Mouse (Mus musculus): ENCODE measurements around the gene Tulp4. TPM values are rescaled to one million over a fixed set of nuclear protein-coding genes. Genes with fewer than 3 reads are reported as not detected.

Tulp4 gene
- polyA plus RNA-seq, 1 experiment from 2014 or later = 93.3 TPM

- H3K27me3 ChIP-seq (ENCODE audit: insufficient read depth, low read length) = no peaks in the 10 kb centered on the region
- no peaks in the 10 kb centered on the region for H3K4me1 ChIP-seq (ENCODE audit: insufficient read depth)
- WGBS = 88% methylated on average over 4 of the region's 4 CpGs
- no peak overlapping the region for H3K4me3 ChIP-seq (ENCODE audit: low read depth, low read length)
- H3K4me2 ChIP-seq = no peak overlapping the region
- ATAC-seq (ENCODE audit: insufficient read depth) (no peak), DNase-seq (no peak)
- no peaks in the 10 kb centered on the region for H3K9me3 ChIP-seq (ENCODE audit: low read depth, low read length)
- no peak overlapping the region for H3K9ac ChIP-seq
- H3K36me3 ChIP-seq (ENCODE audit: insufficient read depth) = 0 out of 2 replicates have a peak, but pooled peaks cover 22% of the 10 kb centered on the region
- TF ChIP-seq CTCF (IDR thresholded peaks at IDR 0.05; ENCODE audit: low read depth) = no peak
- H3K27ac ChIP-seq (ENCODE audit: low read depth) = no peak overlapping the region
Observed at GRCm38 (mm10) chr17:6186651-6187050, 80.4 kb downstream of the Tulp4 start.

- Histone ChIP-seq H3K4me3 (ENCODE audit: low read depth, low read length) (no peak overlapping the region), H3K36me3 (ENCODE audit: insufficient read depth) (0 out of 2 replicates have a peak, but pooled peaks cover 23% of the 10 kb centered on the region), H3K4me1 (ENCODE audit: insufficient read depth) (no peaks in the 10 kb centered on the region), H3K4me2 (no peak overlapping the region), H3K9ac (no peak overlapping the region), H3K27ac (ENCODE audit: low read depth) (no peak overlapping the region), H3K27me3 (ENCODE audit: insufficient read depth, low read length) (no peaks in the 10 kb centered on the region), H3K9me3 (ENCODE audit: low read depth, low read length) (no peaks in the 10 kb centered on the region)
- DNase-seq (no peak), ATAC-seq (ENCODE audit: insufficient read depth) (no peak)
- TF ChIP-seq CTCF (IDR thresholded peaks at IDR 0.05; ENCODE audit: low read depth) = no peak
- 93% methylated on average over 8 of the region's 8 CpGs for WGBS
Observed at GRCm38 (mm10) chr17:6187183-6187582, 80.9 kb downstream of the Tulp4 start.

- DNase-seq = no peak
- H3K4me2 ChIP-seq = no peak overlapping the region
- 0 out of 2 replicates have a peak, but pooled peaks cover 28% of the 10 kb centered on the region for H3K36me3 ChIP-seq (ENCODE audit: insufficient read depth)
- H3K9me3 ChIP-seq (ENCODE audit: low read depth, low read length) = no peaks in the 10 kb centered on the region
- 79% methylated on average over 5 of the region's 5 CpGs for WGBS
- no peak for ATAC-seq (ENCODE audit: insufficient read depth)
- H3K27ac ChIP-seq (ENCODE audit: low read depth) = no peak overlapping the region
- no peaks in the 10 kb centered on the region for H3K4me1 ChIP-seq (ENCODE audit: insufficient read depth)
- no peak overlapping the region for H3K4me3 ChIP-seq (ENCODE audit: low read depth, low read length)
- no peak for TF ChIP-seq CTCF (IDR thresholded peaks at IDR 0.05; ENCODE audit: low read depth)
- no peak overlapping the region for H3K9ac ChIP-seq
- H3K27me3 ChIP-seq (ENCODE audit: insufficient read depth, low read length) = no peaks in the 10 kb centered on the region
Observed at GRCm38 (mm10) chr17:6189207-6189606, 83.0 kb downstream of the Tulp4 start.

- WGBS = 85% methylated on average over 6 of the region's 6 CpGs
- Histone ChIP-seq H3K4me1 (ENCODE audit: insufficient read depth) (no peaks in the 10 kb centered on the region), H3K27ac (ENCODE audit: low read depth) (no peak overlapping the region), H3K27me3 (ENCODE audit: insufficient read depth, low read length) (no peaks in the 10 kb centered on the region), H3K9me3 (ENCODE audit: low read depth, low read length) (no peaks in the 10 kb centered on the region), H3K36me3 (ENCODE audit: insufficient read depth) (peaks cover 12% of the 10 kb centered on the region; the same call in 1 of the 2 replicates), H3K4me2 (no peak overlapping the region), H3K9ac (no peak overlapping the region), H3K4me3 (ENCODE audit: low read depth, low read length) (no peak overlapping the region)
- no peak for TF ChIP-seq CTCF (IDR thresholded peaks at IDR 0.05; ENCODE audit: low read depth)
- ATAC-seq (ENCODE audit: insufficient read depth) (no peak), DNase-seq (no peak)
Observed at GRCm38 (mm10) chr17:6192275-6192674, 86.0 kb downstream of the Tulp4 start.

GRCm38 (mm10) chr17:6195390-6195789, 89.2 kb downstream of the Tulp4 start:
- H3K9me3 ChIP-seq (ENCODE audit: low read depth, low read length) = no peaks in the 10 kb centered on the region
- no peaks in the 10 kb centered on the region for H3K27me3 ChIP-seq (ENCODE audit: insufficient read depth, low read length)
- H3K36me3 ChIP-seq (ENCODE audit: insufficient read depth) = peaks cover 27% of the 10 kb centered on the region
- no peak for TF ChIP-seq CTCF (IDR thresholded peaks at IDR 0.05; ENCODE audit: low read depth)
- DNase-seq (no peak), ATAC-seq (ENCODE audit: insufficient read depth) (no peak)
- no peaks in the 10 kb centered on the region for H3K4me1 ChIP-seq (ENCODE audit: insufficient read depth)
- no peak overlapping the region for H3K27ac ChIP-seq (ENCODE audit: low read depth)
- WGBS = 90% methylated on average over 1 of the region's 1 CpGs
- H3K9ac ChIP-seq = no peak overlapping the region
- no peak overlapping the region for H3K4me2 ChIP-seq
- H3K4me3 ChIP-seq (ENCODE audit: low read depth, low read length) = no peak overlapping the region

GRCm38 (mm10) chr17:6197491-6197890, 91.3 kb downstream of the Tulp4 start:
- ATAC-seq (ENCODE audit: insufficient read depth) = no peak
- Histone ChIP-seq H3K27ac (ENCODE audit: low read depth) (no peak overlapping the region), H3K27me3 (ENCODE audit: insufficient read depth, low read length) (no peaks in the 10 kb centered on the region), H3K4me3 (ENCODE audit: low read depth, low read length) (no peak overlapping the region), H3K9me3 (ENCODE audit: low read depth, low read length) (no peaks in the 10 kb centered on the region), H3K9ac (no peak overlapping the region), H3K36me3 (ENCODE audit: insufficient read depth) (peaks cover 34% of the 10 kb centered on the region), H3K4me2 (no peak overlapping the region), H3K4me1 (ENCODE audit: insufficient read depth) (no peaks in the 10 kb centered on the region)
- no peak for TF ChIP-seq CTCF (IDR thresholded peaks at IDR 0.05; ENCODE audit: low read depth)
- DNase-seq = no peak
- WGBS = 75% methylated on average over 7 of the region's 7 CpGs

GRCm38 (mm10) chr17:6198670-6199069, 92.4 kb downstream of the Tulp4 start:
- H3K4me1 ChIP-seq (ENCODE audit: insufficient read depth) = no peaks in the 10 kb centered on the region
- no peaks in the 10 kb centered on the region for H3K9me3 ChIP-seq (ENCODE audit: low read depth, low read length)
- no peak overlapping the region for H3K9ac ChIP-seq
- no peak for DNase-seq
- H3K27ac ChIP-seq (ENCODE audit: low read depth) = no peak overlapping the region
- H3K4me2 ChIP-seq = no peak overlapping the region
- TF ChIP-seq CTCF (IDR thresholded peaks at IDR 0.05; ENCODE audit: low read depth) = no peak
- peaks cover 40% of the 10 kb centered on the region for H3K36me3 ChIP-seq (ENCODE audit: insufficient read depth)
- ATAC-seq (ENCODE audit: insufficient read depth) = no peak
- no peaks in the 10 kb centered on the region for H3K27me3 ChIP-seq (ENCODE audit: insufficient read depth, low read length)
- WGBS = 88% methylated on average over 6 of the region's 6 CpGs
- H3K4me3 ChIP-seq (ENCODE audit: low read depth, low read length) = no peak overlapping the region

GRCm38 (mm10) chr17:6199166-6199565, 92.9 kb downstream of the Tulp4 start:
- H3K4me2 ChIP-seq = no peak overlapping the region
- H3K9ac ChIP-seq = no peak overlapping the region
- 60% methylated on average over 4 of the region's 4 CpGs for WGBS
- H3K4me3 ChIP-seq (ENCODE audit: low read depth, low read length) = no peak overlapping the region
- no peaks in the 10 kb centered on the region for H3K4me1 ChIP-seq (ENCODE audit: insufficient read depth)
- ATAC-seq (ENCODE audit: insufficient read depth) (no peak), DNase-seq (no peak)
- H3K36me3 ChIP-seq (ENCODE audit: insufficient read depth) = peaks cover 40% of the 10 kb centered on the region
- H3K27me3 ChIP-seq (ENCODE audit: insufficient read depth, low read length) = no peaks in the 10 kb centered on the region
- no peak overlapping the region for H3K27ac ChIP-seq (ENCODE audit: low read depth)
- no peak for TF ChIP-seq CTCF (IDR thresholded peaks at IDR 0.05; ENCODE audit: low read depth)
- no peaks in the 10 kb centered on the region for H3K9me3 ChIP-seq (ENCODE audit: low read depth, low read length)

Measured in lung, embryonic 14.5 days (tissue).